Mouse (Mus musculus) gastrocnemius, adult 18-20 months (tissue): Measurements from ENCODE around the gene Gm20388. TPM values are rescaled to one million over a fixed set of nuclear protein-coding genes. Genes with fewer than 3 reads are reported as not detected.
"Not testable (repeated sequence)": the region's sequence is repeated elsewhere in the genome, so short reads cannot be mapped to it uniquely, and the experiment has no call there.

Experiments
- DNase-seq: peaks from one replicate; pipeline ENCODE4 v3.0.0; 2021; ENCODE audit warnings: low spot score
- total RNA-seq, 2 experiments: library from RNA; stranded (reverse); gene quantifications; 2 replicates each; pipeline ENCODE4 v1.2.3; 2021

Gm20388 gene
- total RNA-seq, 2 experiments from 2014 or later, result 10.5 to 12.3 TPM

- no peak for DNase-seq
Measured at GRCm38 (mm10) chr8:122558671-122559349, 2648.2 kb downstream of the Gm20388 start.

GRCm38 (mm10) chr8:122561199-122561598 lies 2650.6 kb downstream of the Gm20388 start:
- no peak for DNase-seq

GRCm38 (mm10) chr8:122564363-122565352 lies 2654.0 kb downstream of the Gm20388 start:
- DNase-seq, result no peak

GRCm38 (mm10) chr8:122566766-122567165 lies 2656.1 kb downstream of the Gm20388 start:
- no peak for DNase-seq

- DNase-seq, result peak; percentile 93
Measured at GRCm38 (mm10) chr8:122567361-122568108, 2656.9 kb downstream of the Gm20388 start, which contains the start of gene Cdt1. Gene Cdt1, plus strand, starts transcription at chr8:122568015.

GRCm38 (mm10) chr8:122568109-122568504 lies 2657.5 kb downstream of the Gm20388 start:
- DNase-seq, result no peak

GRCm38 (mm10) chr8:122568881-122569309 lies 2658.3 kb downstream of the Gm20388 start:
- no peak for DNase-seq

GRCm38 (mm10) chr8:122569329-122569728 lies 2658.7 kb downstream of the Gm20388 start:
- no peak for DNase-seq

- no peak for DNase-seq
Measured at GRCm38 (mm10) chr8:122569996-122570395, 2659.4 kb downstream of the Gm20388 start.

GRCm38 (mm10) chr8:122571153-122571552 lies 2660.5 kb downstream of the Gm20388 start:
- no peak for DNase-seq

GRCm38 (mm10) chr8:122571750-122572267 lies 2661.2 kb downstream of the Gm20388 start:
- no peak for DNase-seq

GRCm38 (mm10) chr8:122572751-122573150 lies 2662.1 kb downstream of the Gm20388 start:
- no peak for DNase-seq

- not testable (repeated sequence) for DNase-seq
Measured at GRCm38 (mm10) chr8:122573176-122573575, 2662.5 kb downstream of the Gm20388 start.

GRCm38 (mm10) chr8:122573577-122573976 lies 2662.9 kb downstream of the Gm20388 start:
- no peak for DNase-seq

- no peak for DNase-seq
Measured at GRCm38 (mm10) chr8:122574264-122574663, 2663.6 kb downstream of the Gm20388 start.

- DNase-seq, result no peak
Measured at GRCm38 (mm10) chr8:122574667-122575251, 2664.1 kb downstream of the Gm20388 start.

GRCm38 (mm10) chr8:122575286-122575685 lies 2664.6 kb downstream of the Gm20388 start:
- no peak for DNase-seq

- no peak for DNase-seq
Measured at GRCm38 (mm10) chr8:122575735-122576647, 2665.3 kb downstream of the Gm20388 start.

- DNase-seq, result peak; percentile 96
Measured at GRCm38 (mm10) chr8:122576648-122577022, 2666.0 kb downstream of the Gm20388 start, which contains the start of gene Aprt. Gene Aprt, minus strand, starts transcription at chr8:122576909.

GRCm38 (mm10) chr8:122577116-122577515 lies 2666.5 kb downstream of the Gm20388 start:
- DNase-seq, result no peak
